Mouse (Mus musculus) stomach, postnatal 0 days (tissue): ENCODE data around the gene Col4a1. TPM values are rescaled to one million over a fixed set of nuclear protein-coding genes. Genes with fewer than 3 reads are reported as not detected.
A peak's percentile ranks its signal among the peaks of the same experiment; 100 is the strongest.

Experiments used
- ATAC-seq: fragments of 200-750 bp; cut with Nextera tagmentation; 2 replicates; pipeline ENCODE4 v1.8.0; 2017; ENCODE audit not compliant: low FRiP score, low TSS enrichment
- DNase-seq: peaks from one replicate; pipeline ENCODE4 v3.0.0-alpha.2; 2016; ENCODE audit warnings: low spot score
- H3K27ac ChIP-seq: fragments of 300-500 bp; sonication (generic); replicated peaks from 2 replicates; pipeline ENCODE4 v1.5.1; 2014; ENCODE audit warnings: mild to moderate bottlenecking, control low read depth
- H3K27me3 ChIP-seq: fragments of 300-500 bp; sonication (generic); 2 replicates; pipeline ENCODE4 v1.6.1; 2014; ENCODE audit warnings: low read length; ENCODE audit not compliant: control insufficient read depth, insufficient read depth
- H3K36me3 ChIP-seq: fragments of 300-500 bp; sonication (generic); 2 replicates; pipeline ENCODE4 v1.6.1; 2014; ENCODE audit warnings: low read length, mixed read lengths; ENCODE audit not compliant: control insufficient read depth, insufficient read depth
- H3K4me1 ChIP-seq: fragments of 300-500 bp; sonication (generic); replicated peaks from 2 replicates; pipeline ENCODE4 v1.6.1; 2014; ENCODE audit warnings: antibody characterized with exemption; ENCODE audit not compliant: control insufficient read depth, insufficient read depth
- H3K4me2 ChIP-seq: fragments of 300-500 bp; sonication (generic); replicated peaks from 2 replicates; pipeline ENCODE4 v1.6.1; 2014; ENCODE audit warnings: low read depth, mild to moderate bottlenecking, control low read depth, moderate library complexity
- H3K4me3 ChIP-seq: fragments of 300-500 bp; sonication (generic); 2 replicates; pipeline ENCODE4 v1.5.1; 2014; ENCODE audit warnings: low read depth, low read length, control low read depth
- H3K9ac ChIP-seq: fragments of 300-500 bp; sonication (generic); 2 replicates; pipeline ENCODE4 v1.6.1; 2014; ENCODE audit warnings: mild to moderate bottlenecking, low read length, control low read depth, mixed read lengths
- H3K9me3 ChIP-seq: fragments of 300-500 bp; sonication (generic); 2 replicates; pipeline ENCODE4 v1.6.1; 2016; ENCODE audit warnings: low read length; ENCODE audit not compliant: control insufficient read depth
- CTCF ChIP-seq: IDR thresholded peaks from 2 replicates; pipeline ENCODE4 v1.5.1; 2016; ENCODE audit warnings: antibody characterized with exemption, low read depth, mild to moderate bottlenecking, moderate library complexity
- EP300 ChIP-seq: optimal IDR thresholded peaks from 2 replicates; pipeline ENCODE3; 2016; ENCODE audit warnings: antibody characterized with exemption
- WGBS: fragments of 180-500 bp; shearing (Covaris S2); extraction: QIAGEN DNeasy Blood & Tissue Kit; methylation state at CpG from one replicate; pipeline ENCODE4 v1.1.7; 2014; 5-methylcytosine and 5-hydroxymethylcytosine counted together
- polyA plus RNA-seq: library from polyadenylated mRNA; unstranded; fragments of >200 nt; fragmentation: Nextera tagmentation; extraction: Ambion mirVana; gene quantifications from 2 replicates; pipeline ENCODE4 v1.2.1, GENCODE M21; 2015

Col4a1 gene
- polyA plus RNA-seq, 1 experiment from 2014 or later: 99.0 TPM

GRCm38 (mm10) chr8:11248712-11249111 is 63.9 kb downstream of the Col4a1 start:
- no peak for TF ChIP-seq EP300
- no peak for TF ChIP-seq CTCF
- H3K9me3 ChIP-seq: no peaks in the 10 kb centered on the region
- no peak for ATAC-seq
- no peak overlapping the region for H3K4me2 ChIP-seq
- H3K4me3 ChIP-seq: no peak overlapping the region
- H3K4me1 ChIP-seq: peaks cover 4% of the 10 kb centered on the region; the same call in 1 of the 2 replicates
- H3K27ac ChIP-seq: peak overlapping the region; percentile 40; the same call in 1 of the 2 replicates
- 46% methylated on average over 7 of the region's 7 CpGs for WGBS
- no peak overlapping the region for H3K9ac ChIP-seq
- H3K36me3 ChIP-seq: 0 out of 2 replicates have a peak, but pooled peaks cover 3% of the 10 kb centered on the region
- DNase-seq: no peak
- H3K27me3 ChIP-seq: no peaks in the 10 kb centered on the region

GRCm38 (mm10) chr8:11241488-11241887 is 71.1 kb downstream of the Col4a1 start:
- WGBS: 26% methylated on average over 2 of the region's 2 CpGs
- H3K36me3 ChIP-seq: 0 out of 2 replicates have a peak, but pooled peaks cover 7% of the 10 kb centered on the region

GRCm38 (mm10) chr8:11234879-11235210 is 77.8 kb downstream of the Col4a1 start:
- no peak overlapping the region for H3K4me3 ChIP-seq
- ATAC-seq: no peak
- peaks cover 15% of the 10 kb centered on the region for H3K36me3 ChIP-seq
- TF ChIP-seq CTCF (no peak), EP300 (no peak)
- H3K9ac ChIP-seq: no peak overlapping the region
- no peak overlapping the region for H3K4me2 ChIP-seq
- H3K9me3 ChIP-seq: no peaks in the 10 kb centered on the region
- H3K27ac ChIP-seq: no peak overlapping the region
- H3K27me3 ChIP-seq: no peaks in the 10 kb centered on the region
- WGBS: 81% methylated on average over 6 of the region's 6 CpGs
- DNase-seq: no peak
- no peaks in the 10 kb centered on the region for H3K4me1 ChIP-seq

More at GRCm38 (mm10) chr8:11241488-11241887, 71.1 kb downstream of the Col4a1 start:
- ATAC-seq: no peak
- no peak overlapping the region for H3K4me2 ChIP-seq
- TF ChIP-seq EP300: no peak
- TF ChIP-seq CTCF: no peak
- no peaks in the 10 kb centered on the region for H3K4me1 ChIP-seq
- no peak overlapping the region for H3K27ac ChIP-seq
- no peaks in the 10 kb centered on the region for H3K9me3 ChIP-seq
- no peaks in the 10 kb centered on the region for H3K27me3 ChIP-seq
- no peak overlapping the region for H3K4me3 ChIP-seq
- no peak for DNase-seq
- no peak overlapping the region for H3K9ac ChIP-seq

- 53% methylated on average over 10 of the region's 10 CpGs for WGBS
- TF ChIP-seq EP300 (no peak), CTCF (no peak)
- ATAC-seq: no peak
- DNase-seq: no peak
- H3K4me1 ChIP-seq: no peaks in the 10 kb centered on the region
- H3K27ac ChIP-seq: peak overlapping the region; percentile 3; the same call in 1 of the 2 replicates
- H3K9me3 ChIP-seq: no peaks in the 10 kb centered on the region
- no peak overlapping the region for H3K9ac ChIP-seq
- H3K36me3 ChIP-seq: peaks cover 15% of the 10 kb centered on the region
- no peaks in the 10 kb centered on the region for H3K27me3 ChIP-seq
- no peak overlapping the region for H3K4me2 ChIP-seq
- H3K4me3 ChIP-seq: no peak overlapping the region
Measured at GRCm38 (mm10) chr8:11234151-11234878, 78.3 kb downstream of the Col4a1 start.

GRCm38 (mm10) chr8:11233009-11233408 is 79.6 kb downstream of the Col4a1 start:
- TF ChIP-seq EP300 (no peak), CTCF (no peak)
- H3K27me3 ChIP-seq: no peaks in the 10 kb centered on the region
- no peak overlapping the region for H3K4me2 ChIP-seq
- no peaks in the 10 kb centered on the region for H3K9me3 ChIP-seq
- ATAC-seq: no peak
- H3K9ac ChIP-seq: no peak overlapping the region
- 79% methylated on average over 4 of the region's 4 CpGs for WGBS
- H3K4me1 ChIP-seq: no peaks in the 10 kb centered on the region
- H3K36me3 ChIP-seq: peaks cover 17% of the 10 kb centered on the region
- H3K27ac ChIP-seq: no peak overlapping the region
- H3K4me3 ChIP-seq: no peak overlapping the region
- DNase-seq: no peak

- TF ChIP-seq CTCF (no peak), EP300 (no peak)
- Histone ChIP-seq H3K9me3 (no peaks in the 10 kb centered on the region), H3K4me3 (no peak overlapping the region), H3K9ac (no peak overlapping the region), H3K4me1 (no peaks in the 10 kb centered on the region), H3K27ac (no peak overlapping the region), H3K27me3 (no peaks in the 10 kb centered on the region), H3K4me2 (no peak overlapping the region), H3K36me3 (peaks cover 17% of the 10 kb centered on the region)
- 71% methylated on average over 4 of the region's 4 CpGs for WGBS
- ATAC-seq (no peak), DNase-seq (no peak)
Measured at GRCm38 (mm10) chr8:11230277-11230676, 82.3 kb downstream of the Col4a1 start.
